Mouse (Mus musculus): ENCODE data around the gene Gm49396.

The Gm49396 gene

DNA sequence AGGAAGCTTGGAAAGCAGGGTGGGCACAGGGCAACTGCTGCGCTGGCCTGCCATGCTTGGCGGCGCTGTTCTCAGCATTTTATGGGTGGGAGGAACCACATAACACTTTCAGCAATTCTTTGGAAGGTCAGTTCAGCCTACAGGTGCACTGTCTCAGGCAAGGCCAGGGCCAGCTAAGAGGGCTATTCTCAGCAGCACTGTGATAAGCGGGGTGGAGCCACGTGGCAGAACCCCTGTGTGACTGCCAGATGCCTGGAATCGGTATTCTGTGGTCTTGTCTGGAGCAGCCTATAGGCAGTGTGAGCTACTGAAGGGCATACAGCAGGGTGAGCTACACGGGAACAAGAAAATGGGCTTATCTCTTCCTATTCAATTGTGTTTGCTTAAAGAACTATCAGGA is 46.9 kb downstream of the Gm49396 start:
- WGBS, result 77% methylated on average over 7 of the region's 7 CpGs

DNA sequence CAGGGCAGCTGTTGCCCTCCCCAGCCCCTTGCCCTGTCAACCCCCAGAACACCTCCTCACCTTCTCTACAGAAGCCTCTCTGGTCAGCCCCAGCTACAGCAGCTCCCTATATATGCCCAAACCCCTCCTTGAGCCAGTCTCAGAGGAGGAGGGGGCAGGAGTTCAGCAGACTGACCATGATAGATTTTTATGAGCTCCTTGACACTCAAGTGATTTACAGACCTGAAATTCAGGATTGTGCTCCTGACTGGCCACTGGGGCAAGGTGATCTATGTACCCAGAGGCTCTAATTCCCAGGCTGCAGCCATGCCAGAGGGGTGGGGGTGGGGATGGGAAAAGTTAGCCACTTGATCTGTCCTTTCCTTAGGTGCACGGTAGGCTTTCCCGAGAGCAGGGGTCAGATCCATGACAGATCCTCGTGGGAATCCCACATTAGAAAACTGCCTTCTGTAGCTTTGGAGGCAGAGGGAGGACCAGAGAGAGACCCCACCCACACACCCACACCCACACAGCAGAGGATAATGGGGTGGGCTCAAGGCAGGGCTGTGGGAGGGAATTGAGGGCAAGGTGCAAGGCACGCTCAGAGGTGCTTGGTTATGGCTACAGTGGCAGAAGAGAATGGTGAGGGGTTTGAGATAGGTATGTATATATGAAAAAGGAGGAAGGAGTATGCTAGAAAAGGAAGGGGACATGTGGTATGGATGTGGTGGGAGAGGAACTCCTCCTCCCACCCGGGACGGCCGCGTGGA is 49.7 kb downstream of the Gm49396 start, which contains the start of gene Upk1a:
Gene Upk1a, minus strand, starts transcription at position 194 of the 749 bp plus-strand sequence.
- WGBS, result 70% methylated on average over 8 of the region's 8 CpGs

DNA sequence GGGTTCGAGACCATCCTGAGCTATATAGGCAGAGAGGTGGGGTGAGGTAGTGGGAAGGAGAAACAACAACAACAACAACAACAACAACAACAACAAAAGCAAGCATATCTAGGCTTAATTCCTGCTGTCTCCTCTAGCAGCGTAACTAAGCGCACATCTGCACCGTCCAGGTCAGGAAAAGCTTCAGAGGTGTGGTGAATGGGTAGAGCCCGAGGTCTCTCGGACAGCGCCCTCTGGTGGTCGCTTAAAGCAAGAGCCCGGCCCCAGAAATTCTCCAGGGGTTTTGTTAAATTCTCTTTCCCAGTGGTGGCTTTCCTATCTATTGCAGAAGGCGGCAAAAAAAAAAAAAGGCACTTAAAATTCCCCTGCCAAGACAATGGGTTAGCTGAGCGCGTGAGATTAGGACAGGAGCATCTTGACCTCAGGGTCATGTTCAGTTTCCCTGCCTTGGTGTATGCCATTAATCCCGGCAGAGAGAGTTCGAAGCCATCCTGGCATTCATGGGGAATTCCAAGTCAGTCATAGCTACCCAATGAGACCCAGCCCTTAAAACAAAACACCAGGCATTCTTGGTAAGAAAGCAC is 50.5 kb downstream of the Gm49396 start:
- 26% methylated on average over 14 of the region's 14 CpGs for WGBS

DNA sequence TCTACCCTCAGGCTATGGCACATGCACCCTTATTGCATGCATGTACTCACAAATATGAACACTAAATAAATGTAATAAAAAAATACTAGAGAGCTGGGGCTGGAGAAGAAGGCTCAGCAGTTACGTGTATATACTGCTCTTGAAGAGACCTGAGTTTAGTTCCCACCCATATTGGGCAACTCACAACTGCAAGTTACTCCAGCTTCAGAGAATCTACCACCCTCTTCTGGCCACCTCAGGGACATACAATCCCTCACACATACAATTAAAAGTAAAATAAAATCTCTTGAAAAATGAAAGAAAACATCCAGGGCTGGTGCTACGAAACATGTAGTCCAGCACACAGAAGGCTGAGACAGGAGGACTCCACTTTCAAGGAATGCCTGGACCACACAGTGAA is 51.3 kb downstream of the Gm49396 start:
- 66% methylated on average over 2 of the region's 2 CpGs for WGBS

DNA sequence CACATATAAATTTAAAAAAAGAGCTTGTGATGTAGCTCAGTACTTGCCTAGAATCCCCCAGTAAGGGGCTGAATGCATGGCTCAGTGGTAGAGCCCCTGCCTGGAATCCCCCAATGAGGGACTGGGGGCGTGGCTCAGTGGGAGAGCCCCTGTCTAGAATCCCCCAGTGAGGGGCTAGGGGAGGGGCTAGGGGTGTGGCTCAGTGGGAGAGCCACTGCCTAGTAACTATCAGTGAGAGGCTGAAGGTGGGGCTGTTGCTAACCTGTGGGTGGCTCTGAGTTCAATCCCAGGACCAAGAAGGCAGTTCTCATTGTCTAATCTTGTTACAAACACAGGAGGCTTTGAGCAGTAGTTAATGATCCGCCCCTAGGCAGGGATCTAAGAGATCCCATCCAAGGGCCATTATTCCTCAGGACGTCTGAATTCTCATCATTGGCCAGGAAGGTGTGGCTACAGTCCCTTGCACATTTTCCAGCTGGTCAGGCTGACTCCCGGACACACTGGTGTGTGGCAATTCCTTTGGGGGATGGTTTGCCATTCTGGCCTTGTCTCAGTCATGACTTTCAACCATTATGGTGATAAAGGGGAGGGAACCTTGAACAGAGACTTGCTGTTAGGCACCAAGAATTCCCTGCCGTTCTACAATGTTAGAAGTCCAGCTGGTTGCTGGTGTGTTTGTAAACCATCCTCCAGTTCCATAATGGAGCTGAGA is 52.1 kb downstream of the Gm49396 start:
- 51% methylated on average over 5 of the region's 5 CpGs for WGBS

Data from cerebral cortex, adult 2 months (tissue).